Mouse (Mus musculus) liver, postnatal 0 days (tissue): ENCODE data around the gene Ddb1. TPM values are rescaled to one million over a fixed set of nuclear protein-coding genes. Genes with fewer than 3 reads are reported as not detected.

ENCODE experiments used
- ATAC-seq: fragments of 200-750 bp; cut with Nextera tagmentation; 2 replicates; pipeline ENCODE4 v1.8.0; 2017; ENCODE audit warnings: mild to moderate bottlenecking, moderate library complexity
- DNase-seq: peaks from one replicate; pipeline ENCODE4 v3.0.0-alpha.2; 2016
- H3K27ac ChIP-seq: fragments of 300-500 bp; sonication (generic); 2 replicates; pipeline ENCODE4 v1.5.1; 2014; ENCODE audit warnings: antibody characterized with exemption, moderate library complexity, mild to moderate bottlenecking, low read depth
- H3K27me3 ChIP-seq: fragments of 300-500 bp; sonication (generic); 2 replicates; pipeline ENCODE4 v1.6.1; 2014; ENCODE audit warnings: low read length, control low read depth, mixed read lengths; ENCODE audit not compliant: insufficient read depth
- H3K36me3 ChIP-seq: fragments of 300-500 bp; sonication (generic); replicated peaks from 2 replicates; pipeline ENCODE4 v1.6.1; 2014; ENCODE audit warnings: mild to moderate bottlenecking, control low read depth, low read length, moderate library complexity, mixed read lengths; ENCODE audit not compliant: insufficient read depth
- H3K4me1 ChIP-seq: fragments of 300-500 bp; sonication (generic); 2 replicates; pipeline ENCODE4 v1.6.1; 2014; ENCODE audit warnings: antibody characterized with exemption, mild to moderate bottlenecking, control low read depth; ENCODE audit not compliant: insufficient read depth
- H3K4me2 ChIP-seq: fragments of 300-500 bp; sonication (generic); 2 replicates; pipeline ENCODE4 v1.6.1; 2014; ENCODE audit warnings: low read depth, mild to moderate bottlenecking, low read length, moderate library complexity, mixed read lengths
- H3K4me3 ChIP-seq: fragments of 300-500 bp; sonication (generic); 2 replicates; pipeline ENCODE4 v1.5.1; 2014; ENCODE audit warnings: low read depth, low read length
- H3K9ac ChIP-seq: fragments of 300-500 bp; sonication (generic); replicated peaks from 2 replicates; pipeline ENCODE4 v1.6.1; 2014; ENCODE audit warnings: mild to moderate bottlenecking, moderate library complexity
- H3K9me3 ChIP-seq: fragments of 300-500 bp; sonication (generic); 2 replicates; pipeline ENCODE4 v1.6.1; 2016; ENCODE audit warnings: mild to moderate bottlenecking, control low read depth, low read length, mixed read lengths
- CTCF ChIP-seq: sonication (generic); IDR thresholded peaks from 2 replicates; pipeline ENCODE4 v1.5.1; 2016; ENCODE audit warnings: antibody characterized with exemption, low read depth
- EP300 ChIP-seq: IDR thresholded peaks from 2 replicates; pipeline ENCODE4 v1.6.1; 2016; ENCODE audit warnings: antibody characterized with exemption, low read depth, mild to moderate bottlenecking
- WGBS: fragments of 180-500 bp; shearing (Covaris S2); extraction: QIAGEN DNeasy Blood & Tissue Kit; methylation state at CpG from one replicate; pipeline ENCODE4 v1.1.7; 2014; ENCODE audit not compliant: insufficient replicate concordance; 5-methylcytosine and 5-hydroxymethylcytosine counted together
- polyA plus RNA-seq: library from polyadenylated mRNA; unstranded; fragments of >200 nt; fragmentation: Nextera tagmentation; extraction: Ambion mirVana; gene quantifications from 2 replicates; pipeline ENCODE4 v1.2.1, GENCODE M21; 2015

The Ddb1 gene
- polyA plus RNA-seq, 1 experiment from 2014 or later, result 81.3 TPM

- ATAC-seq, result peak; percentile 22; the same call in 1 of the 2 replicates
- Histone ChIP-seq H3K4me1 (peaks cover 10% of the 10 kb centered on the region), H3K9ac (no peak overlapping the region), H3K36me3 (no peaks in the 10 kb centered on the region), H3K9me3 (no peaks in the 10 kb centered on the region), H3K27ac (peak overlapping the region; percentile 19; the same call in 1 of the 2 replicates), H3K4me3 (no peak overlapping the region), H3K4me2 (no peak overlapping the region), H3K27me3 (no peaks in the 10 kb centered on the region)
- DNase-seq, result peak; percentile 56
- no peak for TF ChIP-seq EP300
- WGBS, result 47% methylated on average over 3 of the region's 3 CpGs
Observed at GRCm38 (mm10) chr19:10665093-10665492, 60.0 kb downstream of the Ddb1 start.

- H3K9ac ChIP-seq, result no peak overlapping the region
- H3K27ac ChIP-seq, result peak overlapping the region; percentile 19; the same call in 1 of the 2 replicates
- H3K9me3 ChIP-seq, result no peaks in the 10 kb centered on the region
- TF ChIP-seq EP300 (no peak), CTCF (peak; percentile 89)
- H3K27me3 ChIP-seq, result no peaks in the 10 kb centered on the region
- no peaks in the 10 kb centered on the region for H3K36me3 ChIP-seq
- H3K4me2 ChIP-seq, result no peak overlapping the region
- ATAC-seq (peak; percentile 30; the same call in 1 of the 2 replicates), DNase-seq (peak; percentile 84)
- H3K4me3 ChIP-seq, result no peak overlapping the region
- 7% methylated on average over 2 of the region's 2 CpGs for WGBS
- H3K4me1 ChIP-seq, result peaks cover 6% of the 10 kb centered on the region
Observed at GRCm38 (mm10) chr19:10665499-10665898, 60.4 kb downstream of the Ddb1 start.

- no peak for ATAC-seq
- no peak overlapping the region for H3K9ac ChIP-seq
Observed at GRCm38 (mm10) chr19:10671319-10671718, 66.2 kb downstream of the Ddb1 start.

GRCm38 (mm10) chr19:10671854-10672417, 66.8 kb downstream of the Ddb1 start:
- Histone ChIP-seq H3K27ac (no peak overlapping the region), H3K36me3 (no peaks in the 10 kb centered on the region), H3K9me3 (no peaks in the 10 kb centered on the region), H3K4me1 (no peaks in the 10 kb centered on the region), H3K27me3 (no peaks in the 10 kb centered on the region), H3K4me2 (no peak overlapping the region), H3K4me3 (no peak overlapping the region), H3K9ac (no peak overlapping the region)
- no peak for DNase-seq
- 64% methylated on average over 9 of the region's 9 CpGs for WGBS
- TF ChIP-seq EP300 (no peak), CTCF (no peak)
- no peak for ATAC-seq

More at GRCm38 (mm10) chr19:10671319-10671718, 66.2 kb downstream of the Ddb1 start:
- WGBS, result 62% methylated on average over 4 of the region's 4 CpGs
- H3K9me3 ChIP-seq, result no peaks in the 10 kb centered on the region
- no peak overlapping the region for H3K4me2 ChIP-seq
- H3K36me3 ChIP-seq, result no peaks in the 10 kb centered on the region
- no peak for DNase-seq
- H3K4me3 ChIP-seq, result no peak overlapping the region
- H3K27ac ChIP-seq, result no peak overlapping the region
- H3K27me3 ChIP-seq, result no peaks in the 10 kb centered on the region
- no peaks in the 10 kb centered on the region for H3K4me1 ChIP-seq
- TF ChIP-seq CTCF, result no peak
- TF ChIP-seq EP300, result no peak

- Histone ChIP-seq H3K4me1 (no peaks in the 10 kb centered on the region), H3K27me3 (no peaks in the 10 kb centered on the region), H3K36me3 (no peaks in the 10 kb centered on the region), H3K9ac (no peak overlapping the region), H3K4me2 (no peak overlapping the region), H3K9me3 (no peaks in the 10 kb centered on the region), H3K4me3 (no peak overlapping the region), H3K27ac (no peak overlapping the region)
- TF ChIP-seq CTCF (no peak), EP300 (no peak)
- 59% methylated on average over 1 of the region's 1 CpGs for WGBS
- DNase-seq (no peak), ATAC-seq (no peak)
Observed at GRCm38 (mm10) chr19:10673275-10673674, 68.1 kb downstream of the Ddb1 start.

- Histone ChIP-seq H3K4me3 (no peak overlapping the region), H3K9ac (no peak overlapping the region), H3K36me3 (no peaks in the 10 kb centered on the region), H3K27me3 (no peaks in the 10 kb centered on the region), H3K27ac (no peak overlapping the region), H3K4me1 (no peaks in the 10 kb centered on the region), H3K4me2 (no peak overlapping the region), H3K9me3 (no peaks in the 10 kb centered on the region)
- ATAC-seq, result no peak
- no peak for TF ChIP-seq EP300
- no peak for TF ChIP-seq CTCF
- DNase-seq, result no peak
- 82% methylated on average over 16 of the region's 16 CpGs for WGBS
Observed at GRCm38 (mm10) chr19:10676656-10677055, 71.5 kb downstream of the Ddb1 start.
